Mouse (Mus musculus) forebrain, postnatal 0 days (tissue): Measurements from ENCODE around the gene Rab11fip5. TPM values are rescaled to one million over a fixed set of nuclear protein-coding genes. Genes with fewer than 3 reads are reported as not detected.

Experiments
- ATAC-seq: fragments of 200-750 bp; cut with Nextera tagmentation; 2 replicates; pipeline ENCODE4 v1.8.0; 2017; ENCODE audit warnings: mild to moderate bottlenecking, moderate library complexity
- DNase-seq: peaks from one replicate; pipeline ENCODE4 v3.0.0-alpha.2; 2015
- H3K27ac ChIP-seq: fragments of 300-500 bp; sonication (generic); 2 replicates; pipeline ENCODE4 v1.5.1; 2014; ENCODE audit warnings: low read depth, mild to moderate bottlenecking, antibody characterized with exemption, low read length, moderate library complexity, mixed read lengths
- H3K27me3 ChIP-seq: fragments of 300-500 bp; sonication (generic); 2 replicates; pipeline ENCODE4 v1.6.1; 2014; ENCODE audit warnings: mild to moderate bottlenecking, low read length, mixed read lengths; ENCODE audit not compliant: insufficient read depth
- H3K36me3 ChIP-seq: fragments of 300-500 bp; sonication (generic); 2 replicates; pipeline ENCODE4 v1.6.1; 2014; ENCODE audit warnings: mild to moderate bottlenecking, moderate library complexity; ENCODE audit not compliant: insufficient read depth
- H3K4me1 ChIP-seq: fragments of 300-500 bp; sonication (generic); 2 replicates; pipeline ENCODE4 v1.6.1; 2014; ENCODE audit warnings: antibody characterized with exemption; ENCODE audit not compliant: insufficient read depth
- H3K4me2 ChIP-seq: fragments of 300-500 bp; sonication (generic); 2 replicates; pipeline ENCODE4 v1.6.1; 2014; ENCODE audit warnings: low read depth, mild to moderate bottlenecking, moderate library complexity
- H3K4me3 ChIP-seq: fragments of 300-500 bp; sonication (generic); 2 replicates; pipeline ENCODE4 v1.5.1; 2014; ENCODE audit warnings: low read depth, low read length, mixed read lengths
- H3K9ac ChIP-seq: fragments of 300-500 bp; sonication (generic); 2 replicates; pipeline ENCODE4 v1.6.1; 2014; ENCODE audit warnings: mild to moderate bottlenecking
- H3K9me3 ChIP-seq: fragments of 300-500 bp; sonication (generic); 2 replicates; pipeline ENCODE4 v1.6.1; 2016; ENCODE audit warnings: low read length
- CTCF ChIP-seq: sonication (generic); IDR thresholded peaks from 2 replicates; pipeline ENCODE4 v1.5.1; 2016; ENCODE audit warnings: antibody characterized with exemption, control low read depth, low read depth
- WGBS: fragments of 180-500 bp; shearing (Covaris S2); extraction: QIAGEN DNeasy Blood & Tissue Kit; methylation state at CpG from one replicate; pipeline ENCODE4 v1.1.7; 2014; 5-methylcytosine and 5-hydroxymethylcytosine counted together
- polyA plus RNA-seq: library from polyadenylated mRNA; unstranded; fragments of >200 nt; fragmentation: Nextera tagmentation; extraction: Ambion mirVana; gene quantifications from 2 replicates; pipeline ENCODE4 v1.2.1, GENCODE M21; 2015
- total RNA-seq: library from RNA; depleted of rRNA; stranded (reverse); fragments of >200 nt; gene quantifications from 2 replicates; pipeline ENCODE4 v1.2.3, GENCODE M21; 2014

Rab11fip5 gene
- total and polyA plus RNA-seq, 2 experiments from 2014 or later: 19.8 to 41.2 TPM

- Histone ChIP-seq H3K4me2 (no peak overlapping the region), H3K27me3 (no peaks in the 10 kb centered on the region), H3K4me3 (no peak overlapping the region), H3K4me1 (peaks cover 18% of the 10 kb centered on the region), H3K27ac (no peak overlapping the region), H3K9me3 (no peaks in the 10 kb centered on the region), H3K36me3 (peaks cover 5% of the 10 kb centered on the region; the same call in 1 of the 2 replicates), H3K9ac (no peak overlapping the region)
- TF ChIP-seq CTCF: no peak
- DNase-seq (no peak), ATAC-seq (no peak)
- 62% methylated on average over 5 of the region's 5 CpGs for WGBS
Measured at GRCm38 (mm10) chr6:85368722-85369121, 5.7 kb downstream of the Rab11fip5 start.

- peaks cover 13% of the 10 kb centered on the region for H3K4me1 ChIP-seq
- H3K27me3 ChIP-seq: no peaks in the 10 kb centered on the region
- peaks cover 5% of the 10 kb centered on the region; the same call in 1 of the 2 replicates for H3K36me3 ChIP-seq
- H3K27ac ChIP-seq: no peak overlapping the region
- 88% methylated on average over 1 of the region's 1 CpGs for WGBS
- no peak for DNase-seq
- H3K4me3 ChIP-seq: no peak overlapping the region
- no peak for ATAC-seq
- H3K9me3 ChIP-seq: no peaks in the 10 kb centered on the region
- no peak for TF ChIP-seq CTCF
- no peak overlapping the region for H3K4me2 ChIP-seq
- no peak overlapping the region for H3K9ac ChIP-seq
Measured at GRCm38 (mm10) chr6:85368166-85368565, 6.3 kb downstream of the Rab11fip5 start.

GRCm38 (mm10) chr6:85366387-85366786 is 8.0 kb downstream of the Rab11fip5 start:
- H3K4me2 ChIP-seq: no peak overlapping the region
- no peaks in the 10 kb centered on the region for H3K9me3 ChIP-seq
- TF ChIP-seq CTCF: no peak
- H3K9ac ChIP-seq: no peak overlapping the region
- no peak overlapping the region for H3K27ac ChIP-seq
- peaks cover 5% of the 10 kb centered on the region; the same call in 1 of the 2 replicates for H3K36me3 ChIP-seq
- ATAC-seq: no peak
- DNase-seq: no peak
- no peaks in the 10 kb centered on the region for H3K27me3 ChIP-seq
- no peak overlapping the region for H3K4me3 ChIP-seq
- H3K4me1 ChIP-seq: no peaks in the 10 kb centered on the region
- WGBS: 70% methylated on average over 1 of the region's 1 CpGs

GRCm38 (mm10) chr6:85364439-85364838 is 10.0 kb downstream of the Rab11fip5 start:
- H3K36me3 ChIP-seq: peaks cover 5% of the 10 kb centered on the region; the same call in 1 of the 2 replicates
- no peak overlapping the region for H3K4me3 ChIP-seq
- H3K4me2 ChIP-seq: no peak overlapping the region
- no peak overlapping the region for H3K9ac ChIP-seq
- no peaks in the 10 kb centered on the region for H3K9me3 ChIP-seq
- H3K4me1 ChIP-seq: no peaks in the 10 kb centered on the region
- no peak for DNase-seq
- ATAC-seq: no peak
- H3K27ac ChIP-seq: no peak overlapping the region
- no peaks in the 10 kb centered on the region for H3K27me3 ChIP-seq
- WGBS: 81% methylated on average over 5 of the region's 5 CpGs
- no peak for TF ChIP-seq CTCF

DNA sequence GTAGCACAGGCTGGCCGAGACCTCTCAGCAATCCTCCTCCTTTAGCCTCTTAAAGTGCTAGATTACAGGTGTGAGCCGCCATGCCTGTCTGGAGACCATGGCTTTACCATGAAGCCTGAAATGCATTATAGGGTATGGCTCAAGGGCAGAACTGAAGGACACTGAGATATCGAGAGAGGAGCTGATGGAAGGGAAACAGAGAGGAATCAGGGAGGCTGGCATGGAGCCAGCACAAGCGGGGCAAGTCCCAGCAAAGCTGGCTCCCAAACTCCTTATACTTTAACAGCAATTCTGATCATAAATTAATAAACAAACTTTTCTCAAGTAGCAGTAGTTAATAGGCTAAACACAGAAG is 10.6 kb downstream of the Rab11fip5 start:
- Histone ChIP-seq H3K27ac (no peak overlapping the region), H3K27me3 (no peaks in the 10 kb centered on the region), H3K4me1 (no peaks in the 10 kb centered on the region), H3K36me3 (peaks cover 5% of the 10 kb centered on the region; the same call in 1 of the 2 replicates), H3K4me2 (no peak overlapping the region), H3K9ac (no peak overlapping the region), H3K4me3 (no peak overlapping the region), H3K9me3 (no peaks in the 10 kb centered on the region)
- DNase-seq: no peak
- ATAC-seq: no peak
- WGBS: 78% methylated on average over 4 of the region's 4 CpGs
- no peak for TF ChIP-seq CTCF

DNA sequence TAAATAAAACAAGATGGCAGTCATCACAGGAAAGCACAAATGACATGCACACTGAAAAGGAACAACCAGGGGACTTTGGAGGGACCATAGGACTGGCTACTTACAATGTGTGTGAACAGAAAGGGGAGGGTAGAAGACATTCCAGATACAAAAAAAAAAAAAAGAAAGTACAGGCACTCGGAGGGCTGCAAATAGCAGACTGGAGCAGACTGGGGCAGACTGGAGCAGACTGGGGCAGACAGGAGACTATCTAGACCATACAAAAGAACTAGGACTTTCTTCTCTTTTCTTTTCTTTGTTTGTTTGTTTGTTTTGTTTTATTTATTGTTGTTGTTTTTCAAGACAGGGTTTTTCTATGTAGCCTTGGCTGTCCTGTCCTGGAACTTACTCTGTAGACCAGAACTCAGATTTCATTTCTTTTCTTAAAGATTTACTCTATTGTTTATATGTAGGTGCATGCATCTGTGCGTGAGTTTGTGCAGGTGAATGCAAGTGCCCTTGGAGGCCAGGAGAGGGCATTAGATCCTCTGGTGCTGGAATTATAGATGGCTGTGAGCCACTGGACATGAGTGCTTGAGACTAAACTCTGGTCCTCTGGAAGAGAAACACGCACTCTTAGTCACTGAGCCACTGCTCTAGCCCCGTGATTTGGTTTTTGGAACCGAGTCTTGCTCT is 11.1 kb downstream of the Rab11fip5 start:
- H3K27ac ChIP-seq: no peak overlapping the region
- WGBS: 93% methylated on average over 5 of the region's 5 CpGs
- H3K27me3 ChIP-seq: no peaks in the 10 kb centered on the region
- no peak overlapping the region for H3K4me3 ChIP-seq
- no peak overlapping the region for H3K4me2 ChIP-seq
- DNase-seq (no peak), ATAC-seq (no peak)
- no peaks in the 10 kb centered on the region for H3K9me3 ChIP-seq
- no peak overlapping the region for H3K9ac ChIP-seq
- TF ChIP-seq CTCF: no peak
- H3K4me1 ChIP-seq: no peaks in the 10 kb centered on the region
- H3K36me3 ChIP-seq: peaks cover 5% of the 10 kb centered on the region; the same call in 1 of the 2 replicates

DNA sequence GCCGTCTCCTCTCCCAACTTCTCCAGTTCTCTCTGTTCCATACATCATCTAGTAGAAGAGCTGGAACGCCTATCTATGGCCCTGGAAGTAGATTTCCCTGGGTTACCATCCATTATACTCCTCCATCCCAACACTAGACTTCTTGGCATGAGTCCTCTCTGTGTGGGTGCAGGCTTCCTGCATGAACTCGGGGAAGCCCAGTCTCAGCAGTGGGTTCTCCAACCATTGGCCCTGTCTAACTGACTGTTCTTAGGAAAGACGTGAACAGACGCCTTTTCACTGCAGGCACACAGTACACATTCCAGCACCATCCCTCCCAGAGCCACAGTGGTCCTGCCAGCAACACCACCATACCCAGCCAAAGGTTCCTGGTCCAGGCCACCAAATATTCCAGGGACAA is 11.8 kb downstream of the Rab11fip5 start:
- DNase-seq (no peak), ATAC-seq (no peak)
- TF ChIP-seq CTCF: no peak
- H3K4me1 ChIP-seq: no peaks in the 10 kb centered on the region
- H3K27ac ChIP-seq: no peak overlapping the region
- 84% methylated on average over 5 of the region's 5 CpGs for WGBS
- H3K27me3 ChIP-seq: no peaks in the 10 kb centered on the region
- H3K36me3 ChIP-seq: peaks cover 5% of the 10 kb centered on the region; the same call in 1 of the 2 replicates
- no peak overlapping the region for H3K9ac ChIP-seq
- no peak overlapping the region for H3K4me2 ChIP-seq
- H3K9me3 ChIP-seq: no peaks in the 10 kb centered on the region
- no peak overlapping the region for H3K4me3 ChIP-seq
